Mouse (Mus musculus): ENCODE data around the gene Zbtb48. TPM values are rescaled to one million over a fixed set of nuclear protein-coding genes. Genes with fewer than 3 reads are reported as not detected.

Gene Zbtb48
- polyA plus RNA-seq, 1 experiment = 13.6 TPM

- Histone ChIP-seq H3K27ac (ENCODE audit: insufficient read depth, low read depth, low read length) (no peak overlapping the region), H3K4me3 (ENCODE audit: low read depth, low read length) (no peak overlapping the region), H3K36me3 (ENCODE audit: control insufficient read depth, insufficient read depth, low read length) (no peaks in the 10 kb centered on the region), H3K27me3 (ENCODE audit: control insufficient read depth, insufficient read depth, low read length) (no peaks in the 10 kb centered on the region), H3K4me1 (ENCODE audit: control insufficient read depth, insufficient read depth, insufficient read length, low read length) (peaks cover 3% of the 10 kb centered on the region; the same call in 1 of the 2 replicates)
- TF ChIP-seq CTCF (IDR thresholded peaks at IDR 0.05; ENCODE audit: extremely low read depth, insufficient read length, insufficient replicate concordance, low read depth, low read length) (no peak), POLR2A (IDR thresholded peaks at IDR 0.05; ENCODE audit: low read depth, low read length) (no peak)
- 86% methylated on average over 3 of the region's 3 CpGs for WGBS
Measured at GRCm38 (mm10) chr4:152069245-152069644, 41.8 kb upstream of the Zbtb48 start.

DNA sequence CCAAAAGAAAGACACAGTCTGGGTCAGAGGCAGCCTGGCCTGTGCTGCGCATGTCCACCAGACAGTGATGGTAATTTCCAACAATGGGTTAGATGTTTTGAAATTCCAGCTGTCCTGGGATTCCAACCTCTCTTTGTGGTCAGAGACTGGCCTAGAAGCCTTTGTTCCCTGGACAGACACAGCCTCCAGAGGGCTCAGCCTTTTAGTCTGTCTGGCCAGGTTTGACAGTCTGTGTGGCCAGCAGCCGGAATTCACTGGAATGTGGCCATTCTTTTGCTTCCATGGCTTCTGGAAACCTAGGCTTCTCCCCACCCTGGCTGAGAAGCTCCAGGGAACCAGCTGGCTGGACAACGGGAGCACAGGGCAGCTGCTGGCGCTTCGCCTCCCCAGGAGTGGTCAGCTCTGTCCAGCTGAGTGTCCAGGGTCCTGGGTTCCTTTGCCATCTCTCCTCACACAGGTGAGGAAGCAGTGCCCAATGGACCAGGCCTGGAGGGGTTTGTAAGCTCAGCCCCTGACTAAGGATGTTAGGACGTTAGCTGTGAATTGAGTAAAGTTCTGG lies 40.8 kb upstream of the Zbtb48 start:
- H3K36me3 ChIP-seq (ENCODE audit: control insufficient read depth, insufficient read depth, low read length) = no peaks in the 10 kb centered on the region
- H3K27me3 ChIP-seq (ENCODE audit: control insufficient read depth, insufficient read depth, low read length) = no peaks in the 10 kb centered on the region
- H3K27ac ChIP-seq (ENCODE audit: insufficient read depth, low read depth, low read length) = no peak overlapping the region
- WGBS = 74% methylated on average over 6 of the region's 6 CpGs
- TF ChIP-seq POLR2A (IDR thresholded peaks at IDR 0.05; ENCODE audit: low read depth, low read length) (no peak), CTCF (IDR thresholded peaks at IDR 0.05; ENCODE audit: extremely low read depth, insufficient read length, insufficient replicate concordance, low read depth, low read length) (no peak)
- peaks cover 3% of the 10 kb centered on the region; the same call in 1 of the 2 replicates for H3K4me1 ChIP-seq (ENCODE audit: control insufficient read depth, insufficient read depth, insufficient read length, low read length)
- H3K4me3 ChIP-seq (ENCODE audit: low read depth, low read length) = no peak overlapping the region

GRCm38 (mm10) chr4:152067280-152067679 lies 39.8 kb upstream of the Zbtb48 start:
- TF ChIP-seq CTCF (IDR thresholded peaks at IDR 0.05; ENCODE audit: extremely low read depth, insufficient read length, insufficient replicate concordance, low read depth, low read length) = no peak
- TF ChIP-seq POLR2A (IDR thresholded peaks at IDR 0.05; ENCODE audit: low read depth, low read length) = no peak
- Histone ChIP-seq H3K27ac (ENCODE audit: insufficient read depth, low read depth, low read length) (no peak overlapping the region), H3K4me1 (ENCODE audit: control insufficient read depth, insufficient read depth, insufficient read length, low read length) (no peaks in the 10 kb centered on the region), H3K36me3 (ENCODE audit: control insufficient read depth, insufficient read depth, low read length) (no peaks in the 10 kb centered on the region), H3K27me3 (ENCODE audit: control insufficient read depth, insufficient read depth, low read length) (no peaks in the 10 kb centered on the region), H3K4me3 (ENCODE audit: low read depth, low read length) (no peak overlapping the region)

GRCm38 (mm10) chr4:152062390-152063110 lies 35.1 kb upstream of the Zbtb48 start:
- Histone ChIP-seq H3K36me3 (ENCODE audit: control insufficient read depth, insufficient read depth, low read length) (peaks cover 19% of the 10 kb centered on the region), H3K27ac (ENCODE audit: insufficient read depth, low read depth, low read length) (no peak overlapping the region), H3K27me3 (ENCODE audit: control insufficient read depth, insufficient read depth, low read length) (no peaks in the 10 kb centered on the region), H3K4me3 (ENCODE audit: low read depth, low read length) (no peak overlapping the region), H3K4me1 (ENCODE audit: control insufficient read depth, insufficient read depth, insufficient read length, low read length) (no peaks in the 10 kb centered on the region)
- 71% methylated on average over 9 of the region's 9 CpGs for WGBS
- TF ChIP-seq CTCF (IDR thresholded peaks at IDR 0.05; ENCODE audit: extremely low read depth, insufficient read length, insufficient replicate concordance, low read depth, low read length) (no peak), POLR2A (IDR thresholded peaks at IDR 0.05; ENCODE audit: low read depth, low read length) (no peak)

DNA sequence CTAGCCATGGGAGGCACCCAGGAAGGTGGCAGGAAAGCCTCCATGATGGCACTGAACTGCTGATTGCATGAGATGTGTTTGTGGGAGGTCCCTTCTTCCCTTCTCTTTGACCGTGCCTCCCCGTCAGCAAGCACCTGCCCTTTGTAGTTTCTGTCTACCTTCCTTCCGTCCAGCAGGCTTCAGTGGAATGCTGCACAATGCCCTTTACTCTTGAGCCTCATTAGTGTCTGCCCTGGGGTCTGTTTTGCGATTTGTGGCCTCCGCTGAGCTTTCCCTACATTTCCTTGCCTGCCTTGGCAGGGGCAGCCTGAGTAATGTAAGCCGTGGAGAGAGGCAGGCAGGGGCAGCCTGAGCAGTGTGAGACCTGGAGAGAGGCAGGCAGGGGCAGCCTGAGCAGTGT lies 17.1 kb upstream of the Zbtb48 start:
- H3K36me3 ChIP-seq (ENCODE audit: control insufficient read depth, insufficient read depth, low read length) = peaks cover 67% of the 10 kb centered on the region

DNA sequence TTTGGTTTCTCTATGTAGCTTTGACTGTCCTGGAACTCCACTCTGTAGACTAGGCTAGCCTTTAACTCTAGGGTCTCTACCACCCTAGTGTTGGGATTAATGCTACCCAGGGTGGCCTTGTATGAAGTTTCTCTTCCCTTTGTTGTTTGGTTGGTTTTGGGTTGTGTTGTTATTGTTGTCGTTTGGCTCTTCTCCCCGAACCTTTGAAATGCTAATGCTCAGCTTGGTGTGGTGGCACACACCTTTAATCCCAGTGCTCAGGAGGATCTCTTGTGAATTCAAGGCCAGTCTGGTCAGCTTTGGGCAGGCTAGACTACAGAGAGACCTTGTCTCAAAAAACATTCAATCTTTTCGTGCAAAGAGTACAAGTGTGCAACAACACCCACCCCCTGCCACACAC lies 15.7 kb upstream of the Zbtb48 start:
- no peak overlapping the region for H3K27ac ChIP-seq (ENCODE audit: insufficient read depth, low read depth, low read length)
- TF ChIP-seq POLR2A (IDR thresholded peaks at IDR 0.05; ENCODE audit: low read depth, low read length) (no peak), CTCF (IDR thresholded peaks at IDR 0.05; ENCODE audit: extremely low read depth, insufficient read length, insufficient replicate concordance, low read depth, low read length) (no peak)
- WGBS = 78% methylated on average over 3 of the region's 3 CpGs
- peaks cover 57% of the 10 kb centered on the region for H3K36me3 ChIP-seq (ENCODE audit: control insufficient read depth, insufficient read depth, low read length)
- peaks cover 3% of the 10 kb centered on the region for H3K4me1 ChIP-seq (ENCODE audit: control insufficient read depth, insufficient read depth, insufficient read length, low read length)
- H3K27me3 ChIP-seq (ENCODE audit: control insufficient read depth, insufficient read depth, low read length) = no peaks in the 10 kb centered on the region
- no peak overlapping the region for H3K4me3 ChIP-seq (ENCODE audit: low read depth, low read length)

More for the DNA sequence above, 17.1 kb upstream of the Zbtb48 start:
- WGBS = 75% methylated on average over 6 of the region's 6 CpGs
- no peaks in the 10 kb centered on the region for H3K27me3 ChIP-seq (ENCODE audit: control insufficient read depth, insufficient read depth, low read length)
- H3K27ac ChIP-seq (ENCODE audit: insufficient read depth, low read depth, low read length) = no peak overlapping the region
- peaks cover 3% of the 10 kb centered on the region for H3K4me1 ChIP-seq (ENCODE audit: control insufficient read depth, insufficient read depth, insufficient read length, low read length)
- TF ChIP-seq CTCF (IDR thresholded peaks at IDR 0.05; ENCODE audit: extremely low read depth, insufficient read length, insufficient replicate concordance, low read depth, low read length) (no peak), POLR2A (IDR thresholded peaks at IDR 0.05; ENCODE audit: low read depth, low read length) (no peak)
- H3K4me3 ChIP-seq (ENCODE audit: low read depth, low read length) = no peak overlapping the region

GRCm38 (mm10) chr4:152041924-152042641 lies 14.6 kb upstream of the Zbtb48 start:
- Histone ChIP-seq H3K4me3 (ENCODE audit: low read depth, low read length) (no peak overlapping the region), H3K27me3 (ENCODE audit: control insufficient read depth, insufficient read depth, low read length) (no peaks in the 10 kb centered on the region), H3K4me1 (ENCODE audit: control insufficient read depth, insufficient read depth, insufficient read length, low read length) (peaks cover 3% of the 10 kb centered on the region), H3K36me3 (ENCODE audit: control insufficient read depth, insufficient read depth, low read length) (peaks cover 47% of the 10 kb centered on the region), H3K27ac (ENCODE audit: insufficient read depth, low read depth, low read length) (no peak overlapping the region)
- whole genome bisulfite sequencing = 93% methylated on average over 22 of the region's 22 CpGs
- no peak for TF ChIP-seq POLR2A (IDR thresholded peaks at IDR 0.05; ENCODE audit: low read depth, low read length)
- no peak for TF ChIP-seq CTCF (IDR thresholded peaks at IDR 0.05; ENCODE audit: extremely low read depth, insufficient read length, insufficient replicate concordance, low read depth, low read length)

Measured in small intestine, adult 2 months (tissue).